Mouse (Mus musculus) hindbrain, postnatal 0 days (tissue): ENCODE measurements around the gene Kcnk7. TPM values are rescaled to one million over a fixed set of nuclear protein-coding genes. Genes with fewer than 3 reads are reported as not detected.

Experiments used
- ATAC-seq: fragments of 200-750 bp; cut with Nextera tagmentation; 2 replicates; pipeline ENCODE4 v1.8.0; 2017; ENCODE audit warnings: mild to moderate bottlenecking, moderate TSS enrichment, moderate library complexity
- DNase-seq: peaks from one replicate; pipeline ENCODE4 v3.0.0-alpha.2; 2015; ENCODE audit warnings: low spot score
- H3K27ac ChIP-seq: fragments of 300-500 bp; sonication (generic); 2 replicates; pipeline ENCODE4 v1.5.1; 2014; ENCODE audit warnings: mild to moderate bottlenecking
- H3K27me3 ChIP-seq: fragments of 300-500 bp; sonication (generic); 2 replicates; pipeline ENCODE4 v1.6.1; 2014; ENCODE audit warnings: low read length, mixed read lengths; ENCODE audit not compliant: insufficient read depth
- H3K36me3 ChIP-seq: fragments of 300-500 bp; sonication (generic); 2 replicates; pipeline ENCODE4 v1.6.1; 2014; ENCODE audit warnings: low read length, mixed read lengths; ENCODE audit not compliant: insufficient read depth
- H3K4me1 ChIP-seq: fragments of 300-500 bp; sonication (generic); 2 replicates; pipeline ENCODE4 v1.6.1; 2014; ENCODE audit warnings: antibody characterized with exemption, low read length, mixed read lengths; ENCODE audit not compliant: insufficient read depth
- H3K4me2 ChIP-seq: fragments of 300-500 bp; sonication (generic); 2 replicates; pipeline ENCODE4 v1.6.1; 2014; ENCODE audit warnings: low read depth, mild to moderate bottlenecking, low read length, moderate library complexity, mixed read lengths
- H3K4me3 ChIP-seq: fragments of 300-500 bp; sonication (generic); 2 replicates; pipeline ENCODE4 v1.5.1; 2014; ENCODE audit warnings: low read length
- H3K9ac ChIP-seq: fragments of 300-500 bp; sonication (generic); replicated peaks from 2 replicates; pipeline ENCODE4 v1.6.1; 2014; ENCODE audit warnings: mild to moderate bottlenecking, low read length, moderate library complexity, mixed read lengths
- H3K9me3 ChIP-seq: fragments of 300-500 bp; sonication (generic); 2 replicates; pipeline ENCODE4 v1.6.1; 2016; ENCODE audit warnings: low read length, mixed read lengths
- CTCF ChIP-seq: IDR thresholded peaks from 2 replicates; pipeline ENCODE4 v1.5.1; 2016; ENCODE audit warnings: antibody characterized with exemption, control low read depth, low read depth
- WGBS: fragments of 180-500 bp; shearing (Covaris S2); extraction: QIAGEN DNeasy Blood & Tissue Kit; methylation state at CpG from one replicate; pipeline ENCODE4 v1.1.7; 2014; 5-methylcytosine and 5-hydroxymethylcytosine counted together
- microRNA-seq, 2 experiments: library from miRNA; unstranded; fragments of <30 nt; microRNA quantifications; one replicate each; pipeline ENCODE4; 2016
- polyA plus RNA-seq: library from polyadenylated mRNA; unstranded; fragments of >200 nt; fragmentation: Nextera tagmentation; extraction: Ambion mirVana; gene quantifications from 2 replicates; pipeline ENCODE4 v1.2.1, GENCODE M21; 2015
- total RNA-seq: library from RNA; depleted of rRNA; stranded (reverse); fragments of >200 nt; gene quantifications from 2 replicates; pipeline ENCODE4 v1.2.3, GENCODE M21; 2014; rRNA removed

Kcnk7 gene
- total and polyA plus RNA-seq, 2 experiments from 2014 or later: 0.19 TPM; not detected in 1

DNA sequence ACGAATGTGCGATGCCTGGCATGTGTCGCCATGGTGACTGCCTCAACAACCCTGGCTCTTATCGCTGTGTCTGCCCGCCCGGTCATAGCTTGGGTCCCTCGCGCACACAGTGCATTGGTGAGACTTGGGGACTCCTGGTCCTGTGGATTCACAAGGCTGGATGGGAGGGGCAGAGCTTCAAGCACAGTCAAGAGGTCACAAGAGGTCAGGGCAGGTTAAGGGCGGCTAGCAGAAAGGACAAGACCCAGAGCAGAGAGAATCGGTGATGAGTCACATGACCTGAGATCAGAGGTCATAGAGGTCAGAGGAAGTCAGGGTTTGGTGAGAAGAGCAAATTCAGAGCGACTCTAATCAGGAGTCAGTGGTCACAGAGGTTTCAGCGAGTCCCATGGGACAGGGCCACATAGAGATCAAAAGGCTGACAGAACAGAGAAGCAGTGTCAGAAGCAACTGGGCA lies 42.8 kb downstream of the Kcnk7 start:
- 20% methylated on average over 12 of the region's 12 CpGs for WGBS

DNA sequence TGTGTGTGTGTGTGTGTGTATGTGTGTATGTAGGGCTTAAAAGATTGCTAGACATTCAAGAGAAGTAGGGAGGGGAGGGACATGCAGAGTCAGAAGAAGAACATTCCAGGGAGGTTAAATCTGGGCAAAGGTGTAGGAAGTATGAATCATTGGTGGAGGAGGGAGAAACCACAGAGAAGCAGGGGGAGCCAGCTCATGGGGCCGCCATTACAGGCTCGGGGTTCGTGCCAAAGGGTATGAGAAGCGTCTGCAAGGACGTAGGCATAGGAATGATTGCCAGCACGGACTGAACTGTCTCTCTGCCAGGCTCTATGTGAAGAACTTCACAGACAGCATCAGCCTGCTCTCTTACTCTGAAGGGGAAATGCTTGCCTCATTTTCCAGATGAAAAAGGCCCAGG lies 45.3 kb downstream of the Kcnk7 start:
- 82% methylated on average over 6 of the region's 6 CpGs for WGBS
- peaks cover 14% of the 10 kb centered on the region; the same call in 1 of the 2 replicates for H3K27me3 ChIP-seq
- ATAC-seq: no peak

More for the DNA sequence above, 42.8 kb downstream of the Kcnk7 start:
- H3K9me3 ChIP-seq: no peaks in the 10 kb centered on the region
- peaks cover 14% of the 10 kb centered on the region; the same call in 1 of the 2 replicates for H3K27me3 ChIP-seq
- no peaks in the 10 kb centered on the region for H3K36me3 ChIP-seq
- H3K4me1 ChIP-seq: peaks cover 7% of the 10 kb centered on the region; the same call in 1 of the 2 replicates
- no peak overlapping the region for H3K4me3 ChIP-seq
- no peak overlapping the region for H3K9ac ChIP-seq
- peak; percentile 31 for DNase-seq
- TF ChIP-seq CTCF: no peak
- no peak overlapping the region for H3K27ac ChIP-seq
- ATAC-seq: 0 out of 2 replicates have a peak, but pooled peaks have one; percentile 4
- peak overlapping the region; percentile 52; the same call in 1 of the 2 replicates for H3K4me2 ChIP-seq

DNA sequence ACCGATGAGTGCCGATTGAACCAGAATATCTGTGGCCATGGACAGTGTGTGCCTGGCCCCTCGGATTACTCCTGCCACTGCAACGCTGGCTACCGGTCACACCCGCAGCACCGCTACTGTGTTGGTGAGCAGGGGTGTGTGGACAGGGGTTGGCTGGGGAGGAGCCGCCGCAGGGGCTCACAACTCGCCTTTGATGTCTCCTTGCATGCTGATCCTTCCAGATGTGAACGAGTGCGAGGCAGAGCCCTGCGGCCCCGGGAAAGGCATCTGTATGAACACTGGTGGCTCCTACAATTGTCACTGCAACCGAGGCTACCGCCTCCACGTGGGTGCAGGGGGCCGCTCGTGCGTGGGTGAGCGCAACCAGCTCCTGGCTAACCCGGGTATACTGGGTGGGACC lies 46.8 kb downstream of the Kcnk7 start:
- Histone ChIP-seq H3K9ac (no peak overlapping the region), H3K4me1 (0 out of 2 replicates have a peak, but pooled peaks cover under 1% of the 10 kb centered on the region), H3K27me3 (peaks cover 18% of the 10 kb centered on the region; the same call in 1 of the 2 replicates), H3K27ac (no peak overlapping the region), H3K4me2 (no peak overlapping the region), H3K4me3 (no peak overlapping the region), H3K36me3 (0 out of 2 replicates have a peak, but pooled peaks cover 3% of the 10 kb centered on the region), H3K9me3 (no peaks in the 10 kb centered on the region)
- 21% methylated on average over 22 of the region's 22 CpGs for WGBS
- DNase-seq (no peak), ATAC-seq (no peak)
- no peak for TF ChIP-seq CTCF

More for the DNA sequence above, 45.3 kb downstream of the Kcnk7 start:
- Histone ChIP-seq H3K4me1 (peaks cover 7% of the 10 kb centered on the region; the same call in 1 of the 2 replicates), H3K9ac (no peak overlapping the region), H3K36me3 (0 out of 2 replicates have a peak, but pooled peaks cover 3% of the 10 kb centered on the region), H3K9me3 (no peaks in the 10 kb centered on the region), H3K4me3 (no peak overlapping the region), H3K4me2 (no peak overlapping the region), H3K27ac (no peak overlapping the region)
- TF ChIP-seq CTCF: no peak
- no peak for DNase-seq

DNA sequence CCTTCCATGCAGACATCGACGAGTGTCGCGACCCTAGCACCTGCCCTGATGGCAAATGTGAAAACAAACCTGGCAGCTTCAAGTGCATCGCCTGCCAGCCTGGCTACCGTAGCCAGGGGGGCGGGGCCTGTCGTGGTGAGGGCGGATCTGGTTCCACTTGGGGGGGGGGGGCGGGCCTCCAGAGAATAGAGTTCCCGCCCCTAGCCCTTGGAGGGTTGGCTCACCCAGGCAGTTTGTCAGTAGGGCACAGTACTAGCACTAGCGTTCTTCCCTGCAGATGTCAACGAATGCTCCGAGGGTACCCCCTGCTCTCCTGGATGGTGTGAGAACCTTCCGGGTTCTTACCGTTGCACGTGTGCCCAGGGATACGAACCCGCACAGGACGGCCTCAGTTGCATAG lies 47.6 kb downstream of the Kcnk7 start:
- Histone ChIP-seq H3K9me3 (no peaks in the 10 kb centered on the region), H3K4me3 (no peak overlapping the region), H3K27me3 (peaks cover 19% of the 10 kb centered on the region; the same call in 1 of the 2 replicates), H3K4me1 (no peaks in the 10 kb centered on the region; the same call in 1 of the 2 replicates), H3K4me2 (no peak overlapping the region), H3K36me3 (0 out of 2 replicates have a peak, but pooled peaks cover 3% of the 10 kb centered on the region), H3K27ac (no peak overlapping the region), H3K9ac (no peak overlapping the region)
- WGBS: 16% methylated on average over 20 of the region's 20 CpGs
- no peak for TF ChIP-seq CTCF
- peak; percentile 46 for DNase-seq
- ATAC-seq: peak; percentile 31; the same call in 1 of the 2 replicates

DNA sequence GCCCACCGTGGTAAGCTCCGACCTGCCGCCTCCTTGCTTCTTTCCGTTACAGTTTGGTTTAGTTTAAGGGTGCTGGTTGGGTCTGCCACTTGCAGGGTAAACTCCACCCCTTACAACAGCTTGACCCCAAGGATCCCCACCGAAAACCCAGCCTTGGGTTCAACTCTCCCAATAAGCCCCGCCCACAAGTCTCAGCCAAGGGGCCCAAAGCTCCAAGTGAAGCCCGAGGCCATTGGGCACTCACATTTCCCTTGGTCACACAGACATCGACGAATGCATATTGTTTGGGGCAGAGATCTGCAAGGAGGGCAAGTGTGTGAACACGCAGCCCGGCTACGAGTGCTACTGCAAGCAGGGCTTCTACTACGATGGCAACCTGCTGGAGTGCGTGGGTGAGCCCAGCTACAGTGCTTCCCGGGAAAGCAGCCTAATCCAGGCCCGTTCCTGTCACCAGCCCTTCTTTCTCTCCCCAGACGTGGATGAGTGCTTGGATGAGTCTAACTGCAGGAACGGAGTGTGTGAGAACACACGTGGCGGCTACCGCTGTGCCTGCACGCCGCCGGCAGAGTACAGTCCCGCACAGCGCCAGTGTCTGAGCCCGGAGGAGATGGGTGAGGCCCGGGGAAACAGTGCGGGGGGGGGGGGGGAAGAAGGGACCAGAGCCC lies 52.3 kb downstream of the Kcnk7 start:
- H3K9ac ChIP-seq: 0 out of 2 replicates have a peak overlapping the region, but pooled peaks have one; percentile 30
- H3K4me3 ChIP-seq: no peak overlapping the region
- DNase-seq (peak; percentile 49), ATAC-seq (peak; percentile 60)
- WGBS: 22% methylated on average over 28 of the region's 29 CpGs
- H3K4me2 ChIP-seq: peak overlapping the region; percentile 23; the same call in 1 of the 2 replicates
- H3K27ac ChIP-seq: no peak overlapping the region
- H3K36me3 ChIP-seq: peaks cover 34% of the 10 kb centered on the region
- H3K27me3 ChIP-seq: 0 out of 2 replicates have a peak, but pooled peaks cover 5% of the 10 kb centered on the region
- no peaks in the 10 kb centered on the region for H3K9me3 ChIP-seq
- no peaks in the 10 kb centered on the region; the same call in 1 of the 2 replicates for H3K4me1 ChIP-seq
- TF ChIP-seq CTCF: no peak

Small RNAs within 50 kb of the gene (microRNA-seq; reads per million reads assigned to microRNA genes)
- gene Mir6987: 0.53 to 1.4 reads per million in 2 experiments

Other genes with a start within 250 kb of the Kcnk7 start
- gene Ccdc85b, start 246.5 kb upstream of the Kcnk7 start, total RNA-seq: 17.4 and 18.5 TPM in 2 replicates
- gene Ccdc85b, start 246.5 kb upstream of the Kcnk7 start, polyA plus RNA-seq: 16.0 and 16.1 TPM in 2 replicates
- 76.1 and 103 TPM in 2 replicates for gene Fibp, start 243.8 kb upstream of the Kcnk7 start, total RNA-seq
- gene Fibp, start 243.8 kb upstream of the Kcnk7 start, polyA plus RNA-seq: 172 and 179 TPM in 2 replicates
- 1.2 and 4.5 TPM in 2 replicates for gene Ctsw, start 235.9 kb upstream of the Kcnk7 start, total RNA-seq
- 1.6 and 2.0 TPM in 2 replicates for gene Ctsw, start 235.9 kb upstream of the Kcnk7 start, polyA plus RNA-seq
- gene Efemp2, start 230.4 kb upstream of the Kcnk7 start, total RNA-seq: 46.3 and 49.3 TPM in 2 replicates
- 36.5 and 41.7 TPM in 2 replicates for gene Efemp2, start 230.4 kb upstream of the Kcnk7 start, polyA plus RNA-seq
- 56.8 and 58.8 TPM in 2 replicates for gene Mus81, start 216.0 kb upstream of the Kcnk7 start, total RNA-seq
- 27.4 and 27.7 TPM in 2 replicates for gene Mus81, start 216.0 kb upstream of the Kcnk7 start, polyA plus RNA-seq
- 1,468 and 1,477 TPM in 2 replicates for gene Cfl1, start 213.9 kb upstream of the Kcnk7 start, total RNA-seq
- gene Cfl1, start 213.9 kb upstream of the Kcnk7 start, polyA plus RNA-seq: 3,076 and 3,214 TPM in 2 replicates
- 3.8 and 4.8 TPM in 2 replicates for gene 1700020D05Rik, start 200.6 kb upstream of the Kcnk7 start, total RNA-seq
- not detected in 2 replicates for gene 1700020D05Rik, start 200.6 kb upstream of the Kcnk7 start, polyA plus RNA-seq
- gene Snx32, start 193.8 kb upstream of the Kcnk7 start, total RNA-seq: 78.0 and 79.0 TPM in 2 replicates
- gene Snx32, start 193.8 kb upstream of the Kcnk7 start, polyA plus RNA-seq: 75.0 and 79.6 TPM in 2 replicates
- not detected in 2 replicates for gene Ovol1, start 143.7 kb upstream of the Kcnk7 start, total RNA-seq
- 0.25 TPM in 1 of 2 replicates, not detected in the other for gene Ovol1, start 143.7 kb upstream of the Kcnk7 start, polyA plus RNA-seq
- gene Ap5b1, start 136.3 kb upstream of the Kcnk7 start, total RNA-seq: 15.0 and 19.3 TPM in 2 replicates
- gene Ap5b1, start 136.3 kb upstream of the Kcnk7 start, polyA plus RNA-seq: 2.3 and 2.6 TPM in 2 replicates
- 33.6 and 40.4 TPM in 2 replicates for gene Rnaseh2c, start 102.5 kb upstream of the Kcnk7 start, total RNA-seq
- 66.4 and 75.4 TPM in 2 replicates for gene Rnaseh2c, start 102.5 kb upstream of the Kcnk7 start, polyA plus RNA-seq
- gene Kat5, start 94.1 kb upstream of the Kcnk7 start, total RNA-seq: 95.2 and 163 TPM in 2 replicates
- 72.0 and 74.0 TPM in 2 replicates for gene Kat5, start 94.1 kb upstream of the Kcnk7 start, polyA plus RNA-seq
- gene Rela, start 66.9 kb upstream of the Kcnk7 start, total RNA-seq: 40.1 and 40.8 TPM in 2 replicates
- 30.3 and 33.1 TPM in 2 replicates for gene Rela, start 66.9 kb upstream of the Kcnk7 start, polyA plus RNA-seq
- 25.6 and 43.2 TPM in 2 replicates for gene Sipa1, start 40.7 kb upstream of the Kcnk7 start, total RNA-seq
- 18.7 and 18.8 TPM in 2 replicates for gene Sipa1, start 40.7 kb upstream of the Kcnk7 start, polyA plus RNA-seq
- 20.6 and 20.7 TPM in 2 replicates for gene Map3k11, start 15.6 kb upstream of the Kcnk7 start, total RNA-seq
- 10.0 and 10.7 TPM in 2 replicates for gene Map3k11, start 15.6 kb upstream of the Kcnk7 start, polyA plus RNA-seq
- gene Pcnx3, start 15.5 kb upstream of the Kcnk7 start, total RNA-seq: 75.1 and 97.0 TPM in 2 replicates
- 16.8 and 17.2 TPM in 2 replicates for gene Pcnx3, start 15.5 kb upstream of the Kcnk7 start, polyA plus RNA-seq
- gene Ehbp1l1, start 21.9 kb downstream of the Kcnk7 start, total RNA-seq: 16.6 and 19.7 TPM in 2 replicates
- 40.0 and 43.0 TPM in 2 replicates for gene Ehbp1l1, start 21.9 kb downstream of the Kcnk7 start, polyA plus RNA-seq
- 177 and 188 TPM in 2 replicates for gene Fam89b, start 25.3 kb downstream of the Kcnk7 start, total RNA-seq
- gene Fam89b, start 25.3 kb downstream of the Kcnk7 start, polyA plus RNA-seq: 131 and 140 TPM in 2 replicates
- gene Ltbp3, start 36.5 kb downstream of the Kcnk7 start, total RNA-seq: 43.0 and 50.2 TPM in 2 replicates
- gene Ltbp3, start 36.5 kb downstream of the Kcnk7 start, polyA plus RNA-seq: 14.0 and 14.4 TPM in 2 replicates
- gene Scyl1, start 67.1 kb downstream of the Kcnk7 start, total RNA-seq: 84.1 and 96.6 TPM in 2 replicates
- gene Scyl1, start 67.1 kb downstream of the Kcnk7 start, polyA plus RNA-seq: 73.3 and 76.2 TPM in 2 replicates
- gene Frmd8, start 170.9 kb downstream of the Kcnk7 start, total RNA-seq: 19.8 and 43.2 TPM in 2 replicates
- gene Frmd8, start 170.9 kb downstream of the Kcnk7 start, polyA plus RNA-seq: 12.5 and 13.7 TPM in 2 replicates
- gene Slc25a45, start 173.4 kb downstream of the Kcnk7 start, total RNA-seq: 2.1 and 6.0 TPM in 2 replicates
- gene Slc25a45, start 173.4 kb downstream of the Kcnk7 start, polyA plus RNA-seq: 1.8 and 2.8 TPM in 2 replicates
- 7.5 and 10.1 TPM in 2 replicates for gene Tigd3, start 189.8 kb downstream of the Kcnk7 start, total RNA-seq
- 7.1 and 7.5 TPM in 2 replicates for gene Tigd3, start 189.8 kb downstream of the Kcnk7 start, polyA plus RNA-seq
- 61.7 and 77.4 TPM in 2 replicates for gene Dpf2, start 208.6 kb downstream of the Kcnk7 start, total RNA-seq
- gene Dpf2, start 208.6 kb downstream of the Kcnk7 start, polyA plus RNA-seq: 69.5 and 70.2 TPM in 2 replicates
- gene Cdc42ep2, start 220.4 kb downstream of the Kcnk7 start, total RNA-seq: 22.0 and 28.0 TPM in 2 replicates
- 17.4 and 18.0 TPM in 2 replicates for gene Cdc42ep2, start 220.4 kb downstream of the Kcnk7 start, polyA plus RNA-seq